ENCODE assay signal across 9 mouse cellular contexts in genomic region chr2:172501341-172501740, GRCm38 (mm10). TPM values are rescaled to one million over a fixed set of nuclear protein-coding genes. Genes with fewer than 3 reads are reported as not detected.
A peak's percentile ranks its signal among the peaks of the same experiment; 100 is the strongest.
DNase-seq lines count a peak whose midpoint lies in the region; ATAC-seq and TF ChIP-seq lines count a peak whose summit lies in the region.
"Had no signal": no experiment of that assay in that cellular context is flagged by ENCODE, and none has a peak within 500 bp of the region (broad histone marks: within the 10 kb centered on the region; RNA-seq: fewer than 3 reads in every experiment).

No protein-coding gene starts in this region.

- H3K27ac ChIP-seq in heart, adult 2 months, result no peak overlapping the region
- H3K27ac ChIP-seq in forebrain, postnatal 0 days (ENCODE audit: low read depth, low read length), result no peak overlapping the region

- H3K9me3 ChIP-seq in forebrain, postnatal 0 days (ENCODE audit: low read length), result no peaks in the 10 kb centered on the region

- no peak overlapping the region for H3K9ac ChIP-seq in heart, adult 2 months (ENCODE audit: low read depth, low read length)
- no peak overlapping the region for H3K9ac ChIP-seq in forebrain, postnatal 0 days

- intact Hi-C loops in heart, adult 2 months (cut with DNase I), result loop anchor here (1.0 to 5.0 kb wide), 2 partner anchors 23 to 279 kb away; no protein-coding TSS in a partner anchor

- H3K36me3 ChIP-seq in heart, adult 2 months (ENCODE audit: control insufficient read depth, insufficient read depth, low read length), result no peaks in the 10 kb centered on the region
- no peaks in the 10 kb centered on the region for H3K36me3 ChIP-seq in forebrain, postnatal 0 days (ENCODE audit: insufficient read depth)

- no peak for TF ChIP-seq EP300 in heart, adult 2 months (IDR thresholded peaks at IDR 0.05; ENCODE audit: insufficient read depth, low read depth, low read length)

- H3K4me2 ChIP-seq in forebrain, postnatal 0 days (ENCODE audit: low read depth), result no peak overlapping the region

- H3K79me2 ChIP-seq in heart, adult 2 months (replicated peaks; ENCODE audit: control insufficient read depth, insufficient read depth, low read length), result no peaks in the 10 kb centered on the region

- peak in 1 of 2 experiments; percentile 23 for DNase-seq in heart, adult 2 months
- DNase-seq in heart, adult 8-10 months (ENCODE audit: low spot score), result no peak
- peak; percentile 47 for DNase-seq in A20 (ENCODE audit: low read depth, low spot score)
- peak; percentile 26 for DNase-seq in adrenal gland, postnatal 25 days
- peak; percentile 71 for DNase-seq in forebrain, postnatal 0 days
- DNase-seq in lung, postnatal 36 days, result peak; percentile 26
- no peak for DNase-seq in urinary bladder, adult 2 months (ENCODE audit: low spot score)

- H3K4me1 ChIP-seq in heart, adult 2 months (ENCODE audit: control insufficient read depth, insufficient read depth, low read length), result no peaks in the 10 kb centered on the region
- no peaks in the 10 kb centered on the region for H3K4me1 ChIP-seq in forebrain, postnatal 0 days (ENCODE audit: insufficient read depth)

- peak; percentile 76 for TF ChIP-seq CTCF in heart, adult 2 months (IDR thresholded peaks at IDR 0.05)
- peak; percentile 91 for TF ChIP-seq CTCF in forebrain, postnatal 0 days (IDR thresholded peaks at IDR 0.05; ENCODE audit: low read depth)

- TF ChIP-seq POLR2A in heart, adult 2 months (IDR thresholded peaks at IDR 0.05; ENCODE audit: insufficient read depth, low read depth, low read length), result no peak

- no peak; the same call in 1 of the 2 replicates for ATAC-seq in forebrain, postnatal 0 days
- ATAC-seq in activated CD4-positive, CD25-positive, alpha-beta regulatory T cell, adult 4 months, result no peak

- H3K27me3 ChIP-seq in heart, adult 2 months (ENCODE audit: control insufficient read depth, insufficient read depth, low read length), result no peaks in the 10 kb centered on the region
- no peaks in the 10 kb centered on the region for H3K27me3 ChIP-seq in forebrain, postnatal 0 days (ENCODE audit: insufficient read depth, low read length)

- WGBS in heart, adult 2 months, result 3% methylated on average over 4 of the region's 4 CpGs
- WGBS in forebrain, postnatal 0 days, result 9% methylated on average over 4 of the region's 4 CpGs

- H3K4me3 ChIP-seq in heart, adult 2 months, result no peak overlapping the region
- no peak overlapping the region for H3K4me3 ChIP-seq in forebrain, postnatal 0 days (ENCODE audit: low read depth, low read length)

RNA-seq across cellular contexts. Expression of gene Fam209, which starts 29.0 kb away (rescaled TPM):
- total RNA-seq in heart, adult 2 months (2021), result not detected
- not detected in 2 replicates for polyA plus RNA-seq in heart, adult 2 months (2012; rRNA removed)
- total RNA-seq in heart, adult 8-10 months (2022), result not detected
- 0.49 TPM in 1 of 2 replicates, not detected in the other for total RNA-seq in adrenal gland, postnatal 25 days (2021)
- 1.1 and 2.3 TPM in 2 replicates for total RNA-seq in forebrain, postnatal 0 days (2014; rRNA removed)
- polyA plus RNA-seq in forebrain, postnatal 0 days (2015; fragmentation: Nextera tagmentation; extraction: Ambion mirVana), result 0.23 and 0.50 TPM in 2 replicates
- polyA plus RNA-seq in activated CD4-positive, CD25-positive, alpha-beta regulatory T cell, adult 4 months (2017; shearing (Covaris generic)), result 1 to 10 TPM; 1.6 to 1.9 TPM
- polyA plus RNA-seq in urinary bladder, adult 2 months (2012; rRNA removed), result 0.26 and 0.59 TPM in 2 replicates

RNA-seq across cellular contexts. Expression of gene Gcnt7, which starts 42.9 kb away (rescaled TPM):
- total RNA-seq in heart, adult 2 months (2021), result not detected
- polyA plus RNA-seq in heart, adult 2 months (2012; rRNA removed), result not detected in 2 replicates
- total RNA-seq in heart, adult 8-10 months (2022), result not detected
- total RNA-seq in adrenal gland, postnatal 25 days (2021), result not detected in 2 replicates
- total RNA-seq in forebrain, postnatal 0 days (2014; rRNA removed), result not detected in 2 replicates
- polyA plus RNA-seq in forebrain, postnatal 0 days (2015; fragmentation: Nextera tagmentation; extraction: Ambion mirVana), result 0.38 and 0.74 TPM in 2 replicates
- polyA plus RNA-seq in activated CD4-positive, CD25-positive, alpha-beta regulatory T cell, adult 4 months (2017; shearing (Covaris generic)), result 1 to 10 TPM; 4.0 to 7.4 TPM
- 0.04 TPM in 1 of 2 replicates, not detected in the other for polyA plus RNA-seq in urinary bladder, adult 2 months (2012; rRNA removed)
- total RNA-seq: left cerebral cortex, postnatal 10 days had no signal

RNA-seq across cellular contexts. Expression of gene Tfap2c, which starts 48.1 kb away (rescaled TPM):
- total RNA-seq in heart, adult 2 months (2021), result not detected
- not detected in 2 replicates for polyA plus RNA-seq in heart, adult 2 months (2012; rRNA removed)
- total RNA-seq in heart, adult 8-10 months (2022), result not detected
- not detected in 2 replicates for total RNA-seq in adrenal gland, postnatal 25 days (2021)
- total RNA-seq in forebrain, postnatal 0 days (2014; rRNA removed), result 3.3 and 3.7 TPM in 2 replicates
- polyA plus RNA-seq in forebrain, postnatal 0 days (2015; fragmentation: Nextera tagmentation; extraction: Ambion mirVana), result 3.7 and 3.9 TPM in 2 replicates
- not detected for polyA plus RNA-seq in activated CD4-positive, CD25-positive, alpha-beta regulatory T cell, adult 4 months (2017; shearing (Covaris generic))
- polyA plus RNA-seq in urinary bladder, adult 2 months (2012; rRNA removed), result 4.9 and 5.5 TPM in 2 replicates

Comparison
In these comparisons a context has a peak if more than half of its experiments do, and no peak if none do; other contexts are left out.
1. DNase-seq: peak in A20 (single experiment), adrenal gland, postnatal 25 days (single experiment), forebrain, postnatal 0 days (single experiment) and lung, postnatal 36 days (single experiment); none in heart, adult 8-10 months (single experiment) and urinary bladder, adult 2 months (single experiment).